Mouse (Mus musculus) left cerebral cortex, adult 18-20 months (tissue): ENCODE measurements around the gene H2afx. TPM values are rescaled to one million over a fixed set of nuclear protein-coding genes. Genes with fewer than 3 reads are reported as not detected.
"Not testable (repeated sequence)": the region's sequence is repeated elsewhere in the genome, so short reads cannot be mapped to it uniquely, and the experiment has no call there.

ENCODE experiments used
- DNase-seq, 2 experiments: peaks; one replicate each; pipeline ENCODE4 v3.0.0; 2021 to 2022; ENCODE audit warnings: low spot score in 2 of 2, mixed read lengths in 1 of 2
- long read RNA-seq, 2 experiments: library from polyadenylated mRNA; stranded (forward); transcript quantifications; one replicate each; pipeline ENCODE4 v2.0.0; 2021
- total RNA-seq, 2 experiments: library from RNA; stranded (reverse); gene quantifications; 2 replicates each; pipeline ENCODE4 v1.2.3; 2021

The H2afx gene
- total RNA-seq = 10 to 100 TPM; 51.3 to 54.1 TPM
- long read RNA-seq, experiment 1, transcript H2afx-201 (1 exons, 1,384 nt) = major isoform, 75 of 75 reads
- long read RNA-seq, experiment 1, partial matches to known transcripts = 0 of 75 reads
- long read RNA-seq, experiment 1, other reads (novel, unspliced or antisense) = 0 of 75 reads
- long read RNA-seq, experiment 2, transcript H2afx-201 (1 exons, 1,384 nt) = major isoform, 65 of 65 reads
- long read RNA-seq, experiment 2, partial matches to known transcripts = 0 of 65 reads
- long read RNA-seq, experiment 2, other reads (novel, unspliced or antisense) = 0 of 65 reads

DNA sequence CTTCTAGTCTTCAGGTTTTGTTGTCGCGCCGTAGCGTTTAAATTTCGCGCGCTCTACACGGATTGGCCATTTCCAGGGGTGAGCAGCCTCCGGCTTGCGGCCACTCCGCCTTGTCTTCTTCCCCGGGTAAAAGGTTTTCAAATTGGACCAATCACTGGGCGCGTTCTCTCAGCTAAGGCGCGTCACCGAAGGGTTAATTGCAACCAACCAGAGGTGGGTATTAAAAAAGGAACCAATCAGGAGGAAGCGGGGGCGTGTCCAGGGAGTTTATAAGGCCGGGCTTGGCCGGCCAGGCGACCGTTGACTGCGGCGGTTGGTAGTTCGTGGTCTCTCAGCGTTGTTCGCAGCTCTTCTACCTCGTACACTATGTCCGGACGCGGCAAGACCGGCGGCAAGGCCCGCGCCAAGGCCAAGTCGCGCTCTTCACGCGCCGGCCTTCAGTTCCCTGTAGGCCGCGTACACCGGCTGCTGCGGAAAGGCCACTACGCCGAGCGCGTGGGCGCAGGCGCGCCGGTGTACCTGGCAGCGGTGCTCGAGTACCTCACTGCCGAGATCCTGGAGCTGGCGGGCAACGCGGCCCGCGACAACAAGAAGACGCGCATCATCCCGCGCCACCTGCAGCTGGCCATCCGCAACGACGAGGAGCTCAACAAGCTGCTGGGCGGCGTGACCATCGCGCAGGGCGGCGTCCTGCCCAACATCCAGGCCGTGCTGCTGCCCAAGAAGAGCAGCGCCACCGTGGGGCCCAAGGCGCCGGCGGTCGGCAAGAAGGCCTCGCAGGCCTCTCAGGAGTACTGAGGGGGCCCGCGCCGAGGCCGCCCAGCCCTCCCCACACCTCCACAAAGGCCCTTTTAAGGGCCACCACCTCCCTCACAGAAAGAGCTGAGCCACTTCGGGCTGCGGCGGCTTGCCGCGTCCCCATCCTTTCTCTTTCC, at the start of gene H2afx:
TSS of gene H2afx (plus strand) at position 299 of the 935 bp plus-strand sequence.
- DNase-seq = peak; percentile 97 to 98

DNA sequence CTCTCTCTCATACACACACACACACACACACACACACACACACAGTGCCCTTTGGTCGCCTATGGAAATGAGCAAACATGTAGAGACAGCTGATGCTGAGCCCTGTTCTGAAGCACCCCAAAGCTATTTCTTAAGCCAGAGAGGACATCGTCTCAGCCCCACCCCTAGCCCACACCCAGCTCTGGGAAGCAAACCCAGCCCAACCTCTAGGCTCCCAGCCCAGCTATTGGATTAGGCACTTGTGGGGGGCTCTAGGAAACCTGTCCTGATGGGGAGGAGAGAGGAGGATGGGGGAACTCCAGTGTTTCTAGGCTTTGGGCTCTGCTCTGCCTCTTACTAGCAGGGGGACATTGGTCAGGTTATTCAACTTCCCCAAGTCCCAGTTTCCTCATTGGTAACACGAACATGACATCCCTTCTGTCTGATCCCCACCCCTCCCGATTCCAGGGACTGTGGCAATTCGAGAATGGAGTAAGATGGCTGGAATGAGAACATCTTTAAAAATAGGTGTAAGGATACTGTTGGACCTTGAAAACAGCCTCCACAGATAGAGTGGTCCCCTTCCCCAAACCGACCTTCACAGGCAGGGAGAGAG, 48.1 kb upstream of the H2afx start:
- DNase-seq = no peak

DNA sequence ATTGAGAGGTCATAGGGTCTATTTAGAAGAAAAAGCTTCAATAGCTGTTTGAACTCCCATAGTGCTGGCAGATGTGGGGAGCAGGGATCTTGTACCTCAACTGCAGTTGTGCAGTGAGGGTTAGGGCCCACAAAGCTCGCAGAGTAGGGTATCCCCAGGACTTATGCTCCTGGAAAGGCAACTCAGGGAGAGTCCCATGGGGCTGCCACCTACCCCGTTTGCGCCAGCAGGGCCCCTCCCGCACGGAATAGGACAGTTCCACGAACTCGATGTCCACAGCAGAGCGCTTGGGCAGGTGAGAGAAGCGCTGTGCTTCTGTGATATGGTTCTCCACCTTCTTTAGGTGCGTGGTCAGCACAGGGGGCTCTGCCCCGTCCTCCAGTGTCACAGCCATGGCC, 47.5 kb upstream of the H2afx start:
- no peak for DNase-seq

DNA sequence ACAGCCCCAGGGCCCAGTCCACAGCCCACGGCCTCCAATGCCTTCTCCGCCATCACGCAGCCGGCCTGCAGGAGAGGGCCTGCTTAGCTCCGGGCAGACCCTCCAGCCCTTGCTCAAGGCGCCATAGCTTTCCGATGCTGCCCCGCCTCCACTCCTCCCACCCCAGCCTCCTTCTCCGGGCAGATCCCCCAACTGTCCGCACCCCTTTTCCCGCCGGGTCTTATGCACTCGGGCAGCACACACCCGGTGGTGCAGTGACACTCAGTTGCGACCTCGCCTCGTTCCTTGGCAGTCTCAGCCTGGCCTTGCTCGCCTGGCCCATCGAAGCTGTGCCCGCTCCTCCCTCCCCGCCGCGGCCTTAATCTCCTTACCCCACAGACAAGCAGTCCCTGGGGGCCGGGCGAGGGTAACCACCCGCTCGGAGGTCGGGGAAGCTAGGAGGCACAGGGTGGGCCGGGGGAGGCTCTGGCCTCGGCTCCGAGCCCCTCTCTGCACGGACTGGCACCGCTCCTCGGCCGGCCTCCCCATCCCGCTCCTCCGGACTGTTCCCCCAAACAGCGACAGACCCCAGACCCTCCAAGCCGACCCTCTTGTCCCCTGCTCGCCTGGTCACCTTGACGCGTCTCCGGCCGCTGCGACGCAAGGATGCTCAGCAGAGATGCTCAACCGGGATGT, 47.0 kb upstream of the H2afx start:
- DNase-seq = peak in 1 of 2 experiments; percentile 38

DNA sequence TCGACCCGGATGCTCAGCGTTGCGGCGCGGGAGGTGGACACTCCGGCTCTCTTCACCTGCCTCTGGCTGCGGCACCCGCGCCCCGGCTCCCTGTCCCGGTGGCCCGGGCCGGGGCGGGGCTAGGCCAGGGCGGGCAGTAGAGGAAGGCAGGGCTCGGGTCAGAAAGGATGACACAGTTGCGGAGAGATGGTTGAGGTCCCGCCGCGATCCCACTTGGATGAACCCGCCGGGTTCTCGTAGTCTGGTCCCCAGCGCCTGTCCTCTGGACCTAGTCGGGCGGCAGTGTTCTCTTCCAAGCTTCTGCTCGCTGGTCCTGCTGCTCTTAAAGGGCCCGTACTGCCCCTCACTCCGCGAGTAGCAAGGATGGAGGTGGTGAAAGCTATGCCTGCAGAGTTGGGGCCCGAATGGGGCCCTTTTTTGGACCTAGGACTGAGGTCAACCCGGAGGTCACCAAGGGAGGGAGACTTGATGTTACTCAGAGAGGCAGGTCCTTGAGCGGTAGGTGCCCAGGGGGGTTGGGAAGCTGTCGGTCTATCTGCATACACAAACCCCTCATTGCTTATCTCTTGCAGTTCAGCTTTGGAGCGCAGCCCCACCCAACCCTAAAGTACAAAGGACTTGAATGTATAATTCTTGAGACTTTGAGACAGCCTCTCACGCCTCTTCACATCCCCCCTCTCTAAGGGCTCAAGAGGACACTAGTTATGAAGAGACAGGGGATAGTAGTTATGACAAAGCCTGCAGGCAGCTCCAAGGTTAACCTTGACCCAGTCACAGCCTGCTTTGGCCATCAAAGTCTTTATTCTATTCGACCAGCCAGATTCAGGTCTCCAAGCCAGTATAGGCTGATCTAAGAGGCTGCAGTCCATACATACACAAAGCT, 46.2 kb upstream of the H2afx start, which contains the start of gene Abcg4:
TSS of gene Abcg4 (minus strand) at position 540 of the 883 bp plus-strand sequence.
- peak; percentile 39 to 54 for DNase-seq

DNA sequence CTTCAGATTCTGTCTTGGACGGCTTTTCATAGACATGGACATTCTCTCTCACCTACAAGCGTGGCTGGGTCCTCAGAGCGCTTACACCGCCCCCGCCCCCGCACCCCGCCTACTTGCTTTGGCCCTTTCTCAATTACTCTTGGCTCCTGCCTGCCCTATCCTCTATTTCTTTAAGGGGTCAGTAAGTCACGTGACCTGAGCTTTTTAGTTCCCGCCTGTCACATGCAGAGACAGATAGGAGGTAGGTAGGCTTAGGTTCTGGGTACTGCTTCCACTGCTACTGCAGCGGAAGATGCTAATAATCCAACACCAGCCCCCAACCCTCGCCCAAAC, 45.6 kb upstream of the H2afx start:
- no peak for DNase-seq

DNA sequence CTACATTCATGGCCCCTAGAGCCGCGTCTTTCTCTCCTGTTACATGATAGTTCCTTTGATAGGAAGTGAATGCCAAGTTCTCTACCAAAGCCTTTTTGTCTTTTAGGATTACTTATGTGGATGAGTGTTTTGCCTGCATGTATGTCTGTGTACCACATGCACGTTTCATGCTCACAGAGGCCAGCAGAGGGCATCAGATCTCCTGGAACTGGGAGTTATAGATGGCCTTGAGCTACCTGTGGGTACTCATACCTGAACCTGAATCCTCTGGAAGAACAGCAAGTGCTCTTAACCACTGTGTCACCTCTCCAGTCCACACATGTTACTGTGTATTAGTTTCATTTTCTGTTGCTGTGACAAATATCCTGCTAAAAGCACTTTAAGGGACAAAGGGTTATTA, 42.0 kb upstream of the H2afx start:
- peak in 1 of 2 experiments; percentile 40 for DNase-seq

DNA sequence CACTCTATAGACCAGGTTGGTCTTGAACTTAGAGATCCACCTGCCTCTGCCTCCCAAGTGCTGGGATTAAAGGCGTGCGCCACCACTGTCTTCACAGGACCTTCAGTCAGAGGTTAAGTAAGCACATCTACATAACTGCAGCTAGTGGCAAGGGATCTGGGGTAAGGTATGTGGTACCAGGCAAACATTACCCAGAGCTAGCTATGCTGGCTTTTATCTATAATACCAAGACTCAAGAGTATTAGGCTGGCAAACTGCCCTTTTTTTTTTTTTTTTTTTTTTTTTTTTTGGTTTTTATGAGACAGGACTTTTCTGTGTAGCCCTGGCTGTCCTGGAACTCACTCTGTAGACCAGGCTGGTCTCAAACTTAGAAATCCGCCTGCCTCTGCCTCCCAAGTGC, 34.5 kb upstream of the H2afx start:
- DNase-seq = not testable (repeated sequence)

DNA sequence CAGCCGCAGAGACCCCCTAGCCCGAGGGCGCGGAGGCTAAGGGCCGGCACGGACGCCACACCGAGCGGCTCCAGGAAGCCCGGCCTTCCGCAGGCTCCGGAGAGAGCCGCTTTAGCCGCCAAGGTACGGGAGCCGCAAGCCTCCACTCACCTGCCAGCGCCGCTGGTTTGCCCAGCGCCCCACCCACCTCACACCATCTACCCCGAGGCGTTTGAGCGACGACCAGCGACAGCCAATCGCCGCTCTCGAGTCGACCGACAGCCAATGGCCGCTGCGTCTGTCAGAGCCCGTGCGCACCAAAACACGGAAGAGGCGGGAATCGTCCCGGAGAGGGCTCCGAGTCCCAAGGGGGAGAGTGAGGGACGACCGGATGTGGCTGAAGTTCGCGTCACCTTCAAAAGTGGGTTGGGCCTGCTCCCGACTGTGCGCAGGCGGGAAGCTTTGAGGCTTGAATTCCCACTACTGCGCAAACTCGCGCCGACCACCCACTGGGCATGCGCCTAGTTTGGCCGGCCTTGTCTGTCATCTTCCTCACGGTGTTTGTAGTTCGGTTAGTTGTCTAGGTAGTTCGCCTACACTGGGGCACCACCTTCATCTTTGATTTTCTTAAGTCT, 28.9 kb upstream of the H2afx start, which contains the start of gene Hinfp:
TSS of gene Hinfp (minus strand) at position 206 of the 614 bp plus-strand sequence.
- peak; percentile 97 to 99 for DNase-seq

DNA sequence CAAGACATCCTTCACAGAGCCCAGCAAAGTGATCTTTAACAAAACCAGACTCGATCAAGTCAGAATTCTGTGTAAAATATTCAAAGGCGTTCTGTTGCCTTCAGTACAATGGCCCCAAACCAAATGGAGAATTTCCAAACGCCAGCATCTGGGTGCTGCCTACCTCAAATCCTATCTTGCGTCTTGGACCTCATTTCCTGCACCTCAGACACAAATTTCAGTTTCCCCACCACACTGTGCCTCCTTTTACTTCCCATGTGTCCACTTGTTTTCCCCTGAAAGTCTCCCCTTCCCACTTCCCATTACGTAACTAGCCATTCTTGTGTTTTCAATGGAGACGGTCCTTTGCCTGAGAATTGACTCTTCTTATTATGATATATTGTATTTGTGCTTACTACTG, 28.0 kb upstream of the H2afx start:
- no peak for DNase-seq

DNA sequence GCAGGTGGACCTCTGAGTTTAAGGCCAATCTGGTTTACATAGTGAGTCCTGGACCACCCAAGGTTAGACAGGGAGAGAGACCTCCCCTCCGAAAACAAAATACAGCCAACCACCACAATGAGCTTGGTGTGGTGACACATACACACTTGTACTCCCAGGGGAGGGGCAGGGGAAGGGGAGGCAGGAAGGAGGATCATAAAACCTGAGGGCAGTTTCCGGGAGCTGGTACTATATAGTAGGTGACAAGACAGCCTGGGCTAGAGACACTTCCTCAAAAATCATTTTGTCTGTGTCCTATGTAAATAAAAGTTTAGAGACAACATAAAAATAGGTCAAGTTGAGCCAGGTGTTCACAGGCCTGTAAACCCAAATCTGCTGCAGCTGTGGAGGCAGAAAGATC, 27.2 kb upstream of the H2afx start:
- no peak for DNase-seq

DNA sequence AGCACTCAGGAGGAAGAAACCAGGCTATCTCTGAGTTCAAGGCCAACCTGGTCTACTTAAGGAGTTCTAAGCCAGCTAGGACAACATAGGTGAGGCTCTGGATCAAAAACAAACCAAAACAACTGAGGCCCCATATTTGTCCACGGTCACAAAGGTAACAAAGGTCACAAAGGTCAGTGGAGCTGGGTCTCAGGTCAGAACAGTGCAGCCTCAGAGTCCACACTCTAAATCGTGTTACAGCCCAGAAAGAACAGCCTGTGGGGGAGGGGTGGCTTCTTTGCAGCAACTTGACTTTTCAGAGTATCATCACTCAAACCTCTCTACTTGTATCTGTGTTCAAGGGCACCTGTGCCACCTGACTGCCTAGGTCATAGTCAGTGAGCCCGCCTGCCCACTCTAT, 24.7 kb upstream of the H2afx start:
- DNase-seq = no peak

DNA sequence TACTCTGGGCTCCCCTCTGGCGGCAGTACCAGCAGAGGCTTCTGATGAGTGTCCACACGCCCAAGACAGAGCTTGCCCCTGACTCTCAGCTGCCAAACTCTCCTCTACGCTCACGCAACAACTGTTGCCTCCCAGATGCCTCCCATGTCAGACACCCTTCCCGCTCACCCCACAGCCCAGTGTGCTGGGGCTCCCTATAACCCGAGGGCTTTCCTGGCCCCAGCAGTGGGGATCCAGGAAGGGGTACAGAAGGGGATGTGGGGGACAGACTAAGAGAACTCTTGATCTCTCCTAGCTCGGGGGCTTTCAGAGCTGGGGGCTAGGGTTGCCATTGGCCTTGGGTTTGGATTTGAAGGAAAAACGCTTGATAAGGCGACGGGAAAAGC, 23.8 kb upstream of the H2afx start:
- no peak for DNase-seq

DNA sequence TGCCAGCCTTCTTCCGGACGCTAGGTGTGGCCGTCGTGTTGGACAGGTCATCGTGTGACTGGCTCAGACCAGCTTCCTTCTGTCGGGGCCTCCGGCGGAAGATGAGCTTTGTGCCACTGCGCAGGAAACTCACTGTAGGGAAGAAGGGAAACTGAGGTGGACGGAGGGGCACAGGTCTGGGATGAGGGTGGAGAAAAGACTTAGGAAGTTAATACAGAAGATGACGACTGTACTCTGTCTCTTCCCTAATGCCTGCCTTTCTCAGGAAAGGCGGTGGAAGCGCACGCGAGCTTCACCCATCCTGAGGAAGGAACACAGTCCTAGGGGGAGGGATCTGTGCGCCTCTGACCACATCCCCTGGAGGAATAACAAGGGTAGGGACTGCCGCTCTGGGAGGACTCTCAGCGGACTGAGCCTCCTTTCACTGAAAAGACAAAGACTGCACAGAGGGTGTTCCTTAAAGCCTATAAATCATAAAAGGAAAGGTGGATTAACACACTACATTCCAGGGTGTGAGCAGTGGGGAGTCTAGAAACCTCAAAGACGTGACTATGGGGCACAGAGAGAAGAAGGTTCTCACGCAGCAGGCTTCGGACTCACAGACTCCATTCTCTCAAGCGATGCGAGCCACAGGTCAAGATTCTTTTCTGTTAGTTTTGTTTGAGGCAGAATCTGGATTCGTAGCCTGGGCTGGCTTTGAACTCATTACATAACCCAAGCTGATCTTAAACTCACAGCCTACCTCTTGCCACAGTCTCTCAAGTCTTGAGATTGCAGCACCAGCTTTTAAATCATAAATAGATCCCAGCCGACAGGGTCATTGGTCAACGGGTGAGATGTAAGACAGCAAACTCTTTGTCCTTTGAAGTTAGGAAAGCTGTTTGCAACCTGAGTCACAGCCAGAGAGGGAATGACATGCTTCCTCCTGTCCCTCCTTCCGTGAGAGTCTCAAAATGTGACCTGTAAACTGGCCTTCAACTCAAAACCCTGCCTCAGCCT, 23.1 kb upstream of the H2afx start:
- no peak for DNase-seq

DNA sequence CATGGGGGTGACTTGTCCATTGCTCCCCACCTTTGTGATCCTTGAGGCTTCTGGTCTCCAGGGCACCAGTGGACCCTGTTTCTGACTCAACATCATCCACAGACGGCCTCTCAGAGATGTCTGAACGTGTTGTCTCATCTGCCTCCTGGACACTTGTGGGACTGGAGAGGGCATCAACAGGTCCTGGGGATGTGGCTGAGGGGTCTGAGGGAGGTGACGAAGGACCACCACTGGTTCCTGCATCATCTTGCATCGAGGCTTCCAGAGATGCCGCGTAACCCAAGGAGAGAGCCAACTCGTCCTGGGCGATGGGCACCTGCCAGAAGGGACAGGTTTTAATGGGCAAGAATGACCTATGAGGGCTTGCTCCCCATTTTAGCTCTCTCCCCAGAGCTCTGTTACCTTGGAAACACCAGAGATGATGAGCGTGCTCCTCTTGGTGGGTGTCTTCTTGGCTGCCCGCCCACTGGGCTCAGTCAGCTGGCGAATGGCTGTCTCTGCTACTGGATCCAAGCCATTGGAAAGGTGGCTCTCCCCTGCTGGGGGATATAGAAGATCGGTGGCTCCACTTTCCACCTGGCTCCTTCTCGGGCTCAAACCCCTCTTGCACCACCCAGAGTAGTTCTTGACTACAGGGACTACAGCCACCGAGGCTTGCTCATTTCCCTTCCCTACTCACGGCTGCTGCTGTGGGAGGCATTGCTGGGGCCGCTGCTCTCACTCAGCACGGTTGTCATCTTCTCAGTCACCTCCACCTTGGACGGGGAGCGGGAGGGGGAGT, 20.8 kb upstream of the H2afx start:
- peak; percentile 76 to 83 for DNase-seq

DNA sequence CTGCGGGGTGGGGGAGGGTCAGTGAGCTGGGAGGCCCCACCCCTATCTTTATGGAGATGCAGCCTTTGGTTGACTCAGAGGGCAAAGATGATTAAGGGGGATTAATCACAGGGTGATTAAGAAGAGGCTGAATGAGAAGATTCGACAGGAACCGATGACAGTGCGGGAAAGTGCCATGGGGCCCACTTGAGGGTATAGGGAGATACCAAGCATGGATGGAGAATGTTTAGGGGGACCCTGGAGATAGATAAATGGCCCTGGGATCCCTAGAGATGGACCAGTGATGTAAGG, 20.3 kb upstream of the H2afx start:
- no peak for DNase-seq

DNA sequence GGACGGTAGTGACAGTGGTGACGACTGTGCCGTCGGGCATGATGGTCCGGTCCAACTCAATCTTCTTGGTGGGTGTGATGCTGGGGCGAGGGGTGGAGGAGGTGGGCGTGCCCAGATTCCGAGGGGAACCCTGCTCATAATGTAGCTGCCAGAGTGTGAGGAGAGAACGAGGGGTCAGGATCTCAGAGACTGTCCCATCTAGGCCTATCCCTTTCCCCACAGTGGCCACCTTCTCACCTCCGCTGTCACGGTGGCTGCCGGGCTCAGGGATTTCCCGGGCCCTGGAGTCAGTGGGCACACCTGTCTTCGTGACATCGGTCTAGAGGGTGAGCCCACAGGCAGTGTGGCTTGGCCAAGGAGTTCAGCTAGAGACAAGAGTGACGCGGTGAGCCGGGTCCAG, 19.6 kb upstream of the H2afx start:
- DNase-seq = no peak

DNA sequence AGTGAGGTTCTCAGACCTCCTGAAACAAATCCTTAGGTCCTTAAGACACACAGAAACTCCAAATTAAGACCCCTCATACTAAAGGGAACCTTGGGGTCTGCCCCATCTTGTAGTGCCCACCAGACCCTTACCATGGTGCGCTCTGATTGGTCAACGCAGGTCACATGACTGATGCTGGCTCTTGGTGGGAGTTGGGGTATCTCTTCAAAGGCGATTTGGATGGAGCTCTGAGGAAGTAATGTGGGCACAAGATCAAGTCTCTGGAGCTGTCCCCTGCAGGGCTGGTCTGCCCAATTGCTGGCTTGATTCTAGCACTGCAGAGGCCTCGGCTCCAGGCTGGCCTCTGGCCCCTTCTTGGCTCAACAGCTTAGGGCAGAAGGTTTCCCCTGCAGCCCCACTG, 17.0 kb upstream of the H2afx start:
- DNase-seq = no peak
